Mouse (Mus musculus) cerebellum, adult 2 months (tissue): ENCODE measurements around the gene Myo1c.

Experiments
- CTCF ChIP-seq: fragments of 200-500 bp; IDR thresholded peaks from 2 replicates; pipeline ENCODE4 v1.5.1; 2011; ENCODE audit warnings: low read depth, mild to moderate bottlenecking, control low read depth, low read length, moderate library complexity, borderline replicate concordance; ENCODE audit not compliant: insufficient read depth
- POLR2A ChIP-seq: fragments of 200-500 bp; IDR thresholded peaks from 2 replicates; pipeline ENCODE4 v1.6.1; 2011; ENCODE audit warnings: low read length, control low read depth, borderline replicate concordance; ENCODE audit not compliant: insufficient read depth

DNA sequence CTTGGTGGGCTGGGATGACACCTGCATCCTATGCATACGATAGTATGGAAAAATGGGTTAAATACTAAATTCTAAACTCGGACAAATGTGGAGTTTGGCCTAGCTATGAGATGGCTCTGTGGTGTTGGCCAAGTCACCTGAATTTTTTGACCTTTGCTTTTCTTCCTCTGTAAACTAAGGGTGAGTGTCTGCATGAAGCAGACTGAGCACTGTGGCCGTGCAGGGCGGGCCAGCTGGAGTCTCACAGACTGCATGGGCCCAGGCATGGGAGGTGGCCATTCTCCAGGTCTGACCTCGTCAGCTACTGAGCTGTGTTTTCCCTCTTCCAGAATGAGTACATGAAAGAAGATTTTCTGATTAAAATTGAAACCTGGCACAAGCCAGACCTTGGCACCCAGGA, 41.5 kb upstream of the Myo1c start:
- TF ChIP-seq CTCF (no peak), POLR2A (no peak)
